Mouse (Mus musculus): Measurements from ENCODE around the gene Tmem200a.

Gene Tmem200a

GRCm38 (mm10) chr10:25887225-25887624 lies 191.6 kb downstream of the Tmem200a start:
- no peak for DNase-seq (ENCODE audit: low read depth, low spot score)

- no peak for DNase-seq (ENCODE audit: low read depth, low spot score)
These were observed 194.3 kb downstream of the Tmem200a start for GRCm38 (mm10) chr10:25884512-25884911.

GRCm38 (mm10) chr10:25877731-25878130 lies 201.1 kb downstream of the Tmem200a start:
- peak; percentile 23 for DNase-seq (ENCODE audit: low read depth, low spot score)

- DNase-seq (ENCODE audit: low read depth, low spot score): no peak
These were observed 202.0 kb downstream of the Tmem200a start for GRCm38 (mm10) chr10:25876809-25877208.

GRCm38 (mm10) chr10:25868739-25869138 lies 210.1 kb downstream of the Tmem200a start:
- DNase-seq (ENCODE audit: low read depth, low spot score): no peak

Data from mesoderm, embryonic 11.5 days (tissue).